Mouse (Mus musculus): ENCODE results near the gene Gnb5. TPM values are rescaled to one million over a fixed set of nuclear protein-coding genes. Genes with fewer than 3 reads are reported as not detected.
A peak's percentile ranks its signal among the peaks of the same experiment; 100 is the strongest.

Gnb5 gene
- 36.7 and 37.3 TPM in 2 replicates for total RNA-seq (2021)
- long read RNA-seq, transcript Gnb5-206 (11 exons, 2,105 nt), result major isoform, 103 of 113 reads
- long read RNA-seq, partial matches to known transcripts, result 4 of 113 reads
- long read RNA-seq, other reads (novel, unspliced or antisense), result 6 of 113 reads

GRCm38 (mm10) chr9:75306126-75306898 is at the start of gene Gnb5:
Gnb5 (plus strand) TSS chr9:75306288.
- DNase-seq, result no peak

- DNase-seq, result no peak
Measured at GRCm38 (mm10) chr9:75258792-75259191, 47.3 kb upstream of the Gnb5 start.

DNA sequence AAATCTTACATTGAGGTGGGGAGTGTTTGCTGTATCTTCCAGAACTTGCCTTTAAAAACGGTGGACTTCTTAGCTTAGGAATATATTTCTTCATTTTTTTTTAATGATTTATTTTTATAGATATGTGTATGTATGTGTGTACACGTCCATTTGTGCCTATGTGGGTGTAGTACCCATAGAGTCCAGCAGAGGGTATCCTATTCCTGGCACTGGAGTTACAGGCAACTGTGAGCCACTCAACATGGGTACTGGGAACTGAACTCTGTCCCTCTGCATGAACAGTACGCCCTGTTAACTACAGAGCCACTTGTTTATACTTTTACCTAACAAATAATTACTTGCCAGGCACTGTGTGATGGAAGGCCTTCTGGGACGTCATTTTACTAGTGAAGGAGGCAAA is 46.4 kb upstream of the Gnb5 start:
- DNase-seq, result no peak

- DNase-seq, result no peak
Measured at GRCm38 (mm10) chr9:75261332-75261872, 44.7 kb upstream of the Gnb5 start.

GRCm38 (mm10) chr9:75262235-75262826 is 43.8 kb upstream of the Gnb5 start:
- no peak for DNase-seq

DNA sequence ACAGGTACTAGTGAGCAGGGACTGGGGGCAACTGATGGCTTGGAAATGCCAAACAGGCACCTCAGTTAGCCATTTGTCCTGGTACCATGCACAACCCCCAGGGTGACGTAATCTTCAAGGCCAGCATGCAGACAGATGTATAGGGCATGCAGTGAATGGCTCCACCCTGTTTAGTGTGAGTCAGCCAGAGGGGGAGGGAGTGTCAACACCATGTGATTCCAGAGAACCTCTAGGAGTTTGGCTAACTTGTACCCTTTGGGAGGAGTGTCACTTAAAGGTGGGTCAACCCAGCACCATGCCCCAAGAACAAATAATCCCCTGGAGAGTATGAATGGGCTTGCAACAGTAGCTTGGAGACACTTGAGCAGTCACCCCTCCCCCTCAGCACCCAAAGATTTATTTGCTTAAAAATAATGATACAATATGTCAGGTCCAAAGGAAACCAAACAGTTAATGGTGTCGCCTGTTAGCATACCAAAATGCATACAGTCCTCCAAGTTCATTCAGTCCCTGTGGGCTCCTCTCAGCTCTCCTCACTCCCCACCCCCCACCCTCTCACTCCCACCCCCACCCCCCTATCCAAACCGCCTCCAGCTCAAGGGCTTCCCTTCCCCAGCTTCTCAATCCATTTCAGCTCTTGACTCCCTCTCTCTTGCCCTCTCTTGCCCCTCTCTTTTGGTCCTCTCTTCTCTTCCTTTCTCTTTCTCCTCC is 41.9 kb upstream of the Gnb5 start:
- no peak for DNase-seq

GRCm38 (mm10) chr9:75267147-75267546 is 38.9 kb upstream of the Gnb5 start:
- DNase-seq, result no peak

- DNase-seq, result no peak
Measured at GRCm38 (mm10) chr9:75270382-75270781, 35.7 kb upstream of the Gnb5 start.

- no peak for DNase-seq
Measured at GRCm38 (mm10) chr9:75271539-75271938, 34.5 kb upstream of the Gnb5 start.

DNA sequence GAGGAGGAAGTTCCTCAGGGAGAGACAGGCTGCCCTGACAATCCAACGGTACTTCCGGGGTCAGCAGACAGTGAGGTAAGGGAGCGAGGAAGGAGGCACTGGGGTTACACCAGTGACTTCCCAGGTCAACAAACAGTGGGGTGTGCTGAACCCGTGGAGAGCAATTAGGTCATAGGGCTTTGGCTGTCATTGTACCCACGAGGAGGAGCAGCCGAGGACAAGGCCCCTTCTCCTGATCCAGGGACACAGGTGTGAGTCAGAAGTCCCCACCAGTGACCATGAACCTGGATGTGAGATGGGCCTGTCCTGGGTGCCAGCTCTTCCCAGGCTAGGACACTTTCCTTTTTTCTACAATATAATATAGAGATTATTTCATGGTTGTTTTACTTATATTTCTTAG is 32.4 kb upstream of the Gnb5 start:
- no peak for DNase-seq

DNA sequence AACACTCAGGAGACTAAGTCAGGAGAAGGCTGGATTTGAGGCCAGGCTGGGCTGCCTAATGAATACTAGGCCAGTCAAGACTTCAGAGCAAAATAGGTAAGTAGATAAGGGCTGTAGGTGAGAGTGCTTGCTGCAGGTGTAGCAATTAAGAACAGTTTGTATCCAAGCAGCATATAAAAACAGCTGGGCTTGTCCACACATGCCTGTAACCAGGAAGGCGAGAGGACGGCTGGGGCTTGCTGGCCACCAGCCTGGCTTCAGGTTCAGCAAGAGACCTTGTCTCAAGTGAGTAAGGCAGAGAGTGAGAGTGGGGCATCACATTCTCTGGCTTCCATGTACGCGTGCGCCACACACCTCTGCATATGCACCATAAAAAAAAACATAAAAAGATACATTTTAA is 31.6 kb upstream of the Gnb5 start:
- no peak for DNase-seq

- no peak for DNase-seq
Measured at GRCm38 (mm10) chr9:75275051-75275450, 31.0 kb upstream of the Gnb5 start.

- DNase-seq, result peak; percentile 71
Measured at GRCm38 (mm10) chr9:75280814-75281213, 25.3 kb upstream of the Gnb5 start.

DNA sequence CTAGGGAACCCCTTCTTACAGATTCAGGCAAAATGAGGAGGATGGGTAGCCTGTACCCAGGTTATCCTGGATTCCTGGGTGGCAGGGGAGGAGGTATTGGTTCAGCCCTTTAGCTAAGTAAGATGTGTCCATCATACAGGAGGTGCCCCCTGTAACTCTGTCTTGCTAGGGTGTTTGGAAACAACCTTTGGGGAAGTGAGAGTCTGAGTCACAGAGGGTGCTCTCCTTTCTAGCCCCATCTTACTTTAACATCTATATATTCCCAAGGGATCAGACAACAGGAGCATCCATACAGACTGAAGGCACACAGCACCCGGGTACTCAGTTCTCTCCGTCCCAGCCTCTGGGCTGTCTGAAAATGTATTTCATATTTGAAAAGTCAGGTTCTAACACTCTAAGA is 23.9 kb upstream of the Gnb5 start:
- no peak for DNase-seq

DNA sequence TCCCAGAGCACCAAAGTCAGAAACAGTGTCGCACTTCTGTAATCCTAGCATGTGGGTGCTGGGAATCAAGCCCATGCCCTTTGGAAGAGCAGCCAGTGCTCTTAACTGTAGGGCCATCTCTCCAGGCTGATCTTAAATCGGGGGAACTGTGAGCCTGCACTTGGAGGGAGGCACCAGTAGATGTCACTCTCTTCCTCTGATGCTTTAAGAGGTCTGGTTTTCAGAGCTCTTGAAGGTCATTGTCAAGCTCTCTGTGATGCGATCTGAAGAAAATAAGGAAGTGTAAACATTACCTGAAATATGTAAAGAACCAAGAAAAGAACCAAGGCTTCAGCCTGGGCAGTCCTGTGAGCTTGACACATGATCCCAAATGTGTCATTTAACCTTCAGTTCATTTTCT is 23.3 kb upstream of the Gnb5 start:
- peak; percentile 26 for DNase-seq

GRCm38 (mm10) chr9:75283636-75284035 is 22.5 kb upstream of the Gnb5 start:
- no peak for DNase-seq

DNA sequence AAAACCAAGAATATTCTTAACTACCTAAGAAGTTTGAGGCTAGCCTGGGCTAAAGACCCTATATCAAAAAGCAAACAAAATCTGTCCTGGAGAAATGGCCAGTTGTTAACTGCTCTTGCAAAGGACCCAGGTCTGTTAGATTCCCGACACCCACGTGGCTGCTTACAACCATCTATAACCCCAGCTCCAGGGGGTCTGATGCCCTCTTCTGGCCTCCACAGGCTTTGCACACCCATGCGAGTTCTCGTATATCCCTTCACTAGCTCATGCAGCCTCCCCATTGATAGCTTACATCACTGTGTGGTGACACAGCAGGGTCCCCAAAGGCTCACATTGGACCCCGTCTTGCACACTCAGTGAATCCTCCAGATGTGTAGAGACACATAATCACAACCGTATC is 20.7 kb upstream of the Gnb5 start:
- DNase-seq, result no peak

GRCm38 (mm10) chr9:75287636-75288035 is 18.5 kb upstream of the Gnb5 start:
- DNase-seq, result no peak

DNA sequence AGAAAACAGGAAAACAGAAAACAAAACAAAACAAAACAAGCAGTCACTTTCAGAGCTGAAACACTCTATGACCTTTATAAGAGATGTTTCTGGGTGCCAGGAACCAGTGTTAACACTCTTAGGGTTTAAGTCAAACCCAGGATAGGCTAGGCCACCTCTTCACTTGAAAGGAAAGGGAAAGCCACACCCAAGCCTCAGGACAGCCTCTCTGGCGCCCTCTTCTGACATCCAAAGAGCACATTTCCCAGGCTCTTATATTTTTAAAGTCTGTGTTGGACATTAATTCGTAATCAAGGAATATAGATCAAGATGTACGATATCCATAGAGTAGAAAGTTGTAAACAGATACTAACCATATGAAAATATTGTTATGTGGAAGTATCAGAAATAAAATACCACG is 16.5 kb upstream of the Gnb5 start:
- no peak for DNase-seq

- DNase-seq, result no peak
Measured at GRCm38 (mm10) chr9:75299342-75299741, 6.7 kb upstream of the Gnb5 start.

DNA sequence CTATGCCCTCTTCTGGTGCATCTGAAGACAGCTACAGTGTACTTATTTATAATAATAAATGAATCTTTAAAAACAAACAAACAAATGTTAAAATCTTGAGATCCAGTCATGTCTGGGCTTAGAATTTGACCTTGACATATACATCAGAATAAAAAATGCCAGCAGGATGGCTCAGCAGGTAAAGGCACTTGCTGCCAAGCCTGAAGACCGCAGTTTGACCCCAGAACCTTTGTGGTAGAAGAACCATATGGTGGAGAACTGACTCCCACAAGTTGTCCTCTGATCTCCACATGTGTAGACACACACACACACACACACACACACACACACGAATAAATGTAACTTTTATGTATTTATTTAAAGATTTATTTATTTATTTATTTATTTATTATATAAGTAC is 3.1 kb upstream of the Gnb5 start:
- no peak for DNase-seq

DNA sequence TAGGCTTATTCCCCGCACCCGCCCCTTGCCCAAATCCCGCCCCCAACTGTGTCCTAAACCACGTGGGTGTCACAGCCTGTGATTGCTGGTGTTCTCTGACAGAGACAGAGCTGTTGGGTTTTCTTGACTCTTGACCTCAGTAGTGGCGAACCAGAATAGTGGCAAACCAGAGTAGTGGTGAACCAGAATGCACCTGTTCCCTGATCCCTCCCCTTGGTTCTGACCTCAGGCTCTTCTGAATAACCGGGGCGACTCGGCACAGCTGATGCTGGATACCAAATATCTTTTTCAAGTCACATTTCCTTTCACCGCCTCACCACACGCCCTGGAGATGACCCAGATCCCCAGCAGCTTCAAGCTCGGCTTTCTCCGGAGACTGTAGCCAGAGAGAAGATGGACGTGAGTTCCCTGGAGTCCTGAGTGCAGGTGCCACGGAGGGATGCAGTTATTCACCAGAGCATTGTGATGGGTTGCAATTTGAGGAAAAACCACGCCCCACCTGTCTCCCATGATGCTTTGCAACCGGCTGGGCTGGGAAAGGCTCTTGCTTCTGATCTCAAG is 2.3 kb upstream of the Gnb5 start:
- DNase-seq, result no peak

- no peak for DNase-seq
Measured at GRCm38 (mm10) chr9:75304286-75304685, 1.8 kb upstream of the Gnb5 start.
